Mouse (Mus musculus) forebrain, embryonic 16.5 days (tissue): ENCODE measurements around the gene Dmap1. TPM values are rescaled to one million over a fixed set of nuclear protein-coding genes. Genes with fewer than 3 reads are reported as not detected.

ENCODE experiments used
- ATAC-seq: fragments of 200-750 bp; cut with Nextera tagmentation; 2 replicates; pipeline ENCODE4 v1.8.0; 2017; ENCODE audit warnings: mild to moderate bottlenecking, moderate library complexity
- H3K27ac ChIP-seq: fragments of 300-500 bp; sonication (generic); 2 replicates; pipeline ENCODE4 v1.5.1; 2014; ENCODE audit warnings: low read length, control low read depth
- H3K27me3 ChIP-seq: fragments of 300-500 bp; sonication (generic); replicated peaks from 2 replicates; pipeline ENCODE4 v1.6.1; 2014; ENCODE audit warnings: low read length; ENCODE audit not compliant: control insufficient read depth, insufficient read depth
- H3K36me3 ChIP-seq: fragments of 300-500 bp; sonication (generic); 2 replicates; pipeline ENCODE4 v1.6.1; 2014; ENCODE audit not compliant: control insufficient read depth, insufficient read depth
- H3K4me1 ChIP-seq: fragments of 300-500 bp; sonication (generic); replicated peaks from 2 replicates; pipeline ENCODE4 v1.6.1; 2014; ENCODE audit warnings: low read length; ENCODE audit not compliant: control insufficient read depth, insufficient read depth
- H3K4me2 ChIP-seq: fragments of 300-500 bp; sonication (generic); 2 replicates; pipeline ENCODE4 v1.6.1; 2014; ENCODE audit warnings: mild to moderate bottlenecking, low read length, control low read depth
- H3K4me3 ChIP-seq: fragments of 300-500 bp; sonication (generic); replicated peaks from 2 replicates; pipeline ENCODE4 v1.5.1; 2014; ENCODE audit warnings: mild to moderate bottlenecking, low read length, control low read depth
- H3K9ac ChIP-seq: fragments of 300-500 bp; sonication (generic); replicated peaks from 2 replicates; pipeline ENCODE4 v1.6.1; 2014; ENCODE audit warnings: low read depth, low read length, control low read depth
- H3K9me3 ChIP-seq: fragments of 300-500 bp; sonication (generic); 2 replicates; pipeline ENCODE4 v1.6.1; 2016; ENCODE audit warnings: low read length; ENCODE audit not compliant: control insufficient read depth
- WGBS: fragments of 180-500 bp; shearing (Covaris S2); extraction: QIAGEN DNeasy Blood & Tissue Kit; methylation state at CpG from one replicate; pipeline ENCODE4 v1.1.7; 2014; 5-methylcytosine and 5-hydroxymethylcytosine counted together
- polyA plus RNA-seq: library from polyadenylated mRNA; unstranded; fragments of >200 nt; fragmentation: Nextera tagmentation; extraction: Ambion mirVana; gene quantifications from 2 replicates; pipeline ENCODE4 v1.2.1, GENCODE M21; 2015

The Dmap1 gene
- polyA plus RNA-seq, 1 experiment from 2014 or later = 80.1 TPM

DNA sequence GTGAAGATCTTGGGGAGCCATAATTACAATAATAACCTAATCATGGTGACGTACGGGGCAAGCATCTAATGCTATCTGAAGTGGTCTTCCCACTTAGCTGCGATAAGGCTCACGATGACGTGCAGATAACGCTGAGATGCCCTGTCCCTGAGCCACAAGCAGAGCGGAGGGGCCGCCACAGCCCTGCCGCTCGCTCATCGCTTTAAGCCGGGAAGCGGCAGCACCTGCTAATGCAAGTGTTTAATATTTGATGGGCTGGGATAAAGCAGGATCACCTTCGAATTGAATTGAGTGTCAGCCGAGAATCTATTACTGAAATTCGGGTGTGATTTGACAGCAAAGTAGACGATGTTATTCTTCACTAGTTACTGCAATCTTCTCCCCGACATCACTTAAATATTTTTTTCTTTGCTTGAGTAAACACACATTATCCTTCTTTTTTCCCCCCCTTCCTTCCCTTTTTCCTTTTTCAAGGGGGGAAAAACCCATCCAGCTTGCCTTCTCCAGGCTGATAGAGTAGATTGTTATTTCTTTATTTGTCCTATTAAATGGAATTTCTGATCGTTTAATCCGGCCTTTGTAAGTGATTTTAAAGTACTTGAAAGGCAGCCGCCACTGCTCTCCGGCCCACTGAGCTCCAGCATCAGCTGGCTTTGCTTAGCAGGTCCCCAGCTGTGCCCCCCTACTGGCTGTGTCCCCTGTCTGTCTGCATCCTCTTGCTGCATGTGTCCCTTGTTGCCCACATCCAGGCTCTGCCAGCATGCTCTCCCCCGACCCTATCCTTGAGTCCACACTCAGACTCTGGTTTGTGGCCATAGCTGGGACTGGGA is 34.9 kb downstream of the Dmap1 start:
- Histone ChIP-seq H3K4me3 (no peak overlapping the region), H3K27ac (no peak overlapping the region), H3K4me2 (no peak overlapping the region), H3K9me3 (no peaks in the 10 kb centered on the region), H3K36me3 (no peaks in the 10 kb centered on the region), H3K9ac (0 out of 2 replicates have a peak overlapping the region, but pooled peaks have one; percentile 1), H3K4me1 (peaks cover 52% of the 10 kb centered on the region), H3K27me3 (no peaks in the 10 kb centered on the region)
- WGBS = 18% methylated on average over 23 of the region's 23 CpGs
- no peak for ATAC-seq

DNA sequence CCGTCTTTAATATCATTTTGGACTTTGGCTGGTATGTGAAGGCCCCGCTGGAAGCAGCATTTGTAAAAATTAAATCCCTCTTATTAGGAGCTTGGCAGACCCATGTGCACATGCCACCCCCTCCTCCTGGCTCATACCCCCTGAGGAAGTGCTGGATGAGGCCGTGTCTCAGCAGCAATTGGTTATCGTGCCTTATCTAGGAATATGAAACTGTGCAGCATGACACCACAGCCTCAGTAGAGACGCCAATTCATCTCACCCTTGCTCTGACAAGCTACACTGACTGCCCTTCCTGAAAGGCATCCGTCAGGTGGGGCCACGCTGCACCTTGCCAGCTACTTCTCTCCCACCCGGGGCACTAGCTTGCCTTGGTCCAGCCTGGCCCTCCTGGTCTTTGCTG is 35.6 kb downstream of the Dmap1 start:
- Histone ChIP-seq H3K9ac (0 out of 2 replicates have a peak overlapping the region, but pooled peaks have one; percentile 1), H3K4me3 (no peak overlapping the region), H3K9me3 (no peaks in the 10 kb centered on the region), H3K4me2 (no peak overlapping the region), H3K4me1 (peaks cover 46% of the 10 kb centered on the region), H3K27ac (0 out of 2 replicates have a peak overlapping the region, but pooled peaks have one; percentile 9), H3K27me3 (no peaks in the 10 kb centered on the region), H3K36me3 (no peaks in the 10 kb centered on the region)
- whole genome bisulfite sequencing = 41% methylated on average over 8 of the region's 8 CpGs
- no peak for ATAC-seq

DNA sequence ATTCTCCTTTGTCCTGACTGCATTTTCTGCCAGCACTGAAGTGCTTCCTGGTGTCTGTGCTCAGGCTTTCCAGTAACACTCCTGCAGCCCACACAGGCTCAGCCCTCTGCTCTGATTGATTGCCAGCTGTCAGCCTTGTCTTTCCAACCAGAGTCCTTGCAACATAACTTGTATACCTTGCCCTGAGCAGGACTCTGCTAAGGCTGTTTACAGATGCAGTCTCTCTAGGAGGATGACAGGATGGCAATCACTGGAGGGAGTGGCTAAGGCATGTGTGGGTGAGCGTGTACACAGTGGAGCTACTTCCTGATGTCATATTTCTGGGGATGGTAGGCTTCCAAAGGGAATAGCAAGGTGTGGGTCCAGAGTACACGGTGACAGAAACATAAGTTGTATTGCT is 36.2 kb downstream of the Dmap1 start:
- H3K4me1 ChIP-seq = peaks cover 43% of the 10 kb centered on the region
- no peaks in the 10 kb centered on the region for H3K9me3 ChIP-seq
- H3K27ac ChIP-seq = peak overlapping the region; percentile 63
- WGBS = 44% methylated on average over 2 of the region's 2 CpGs
- peak; percentile 13; the same call in 1 of the 2 replicates for ATAC-seq
- no peak overlapping the region for H3K4me3 ChIP-seq
- H3K36me3 ChIP-seq = no peaks in the 10 kb centered on the region
- H3K4me2 ChIP-seq = no peak overlapping the region
- H3K27me3 ChIP-seq = no peaks in the 10 kb centered on the region
- peak overlapping the region; percentile 15; the same call in 1 of the 2 replicates for H3K9ac ChIP-seq

DNA sequence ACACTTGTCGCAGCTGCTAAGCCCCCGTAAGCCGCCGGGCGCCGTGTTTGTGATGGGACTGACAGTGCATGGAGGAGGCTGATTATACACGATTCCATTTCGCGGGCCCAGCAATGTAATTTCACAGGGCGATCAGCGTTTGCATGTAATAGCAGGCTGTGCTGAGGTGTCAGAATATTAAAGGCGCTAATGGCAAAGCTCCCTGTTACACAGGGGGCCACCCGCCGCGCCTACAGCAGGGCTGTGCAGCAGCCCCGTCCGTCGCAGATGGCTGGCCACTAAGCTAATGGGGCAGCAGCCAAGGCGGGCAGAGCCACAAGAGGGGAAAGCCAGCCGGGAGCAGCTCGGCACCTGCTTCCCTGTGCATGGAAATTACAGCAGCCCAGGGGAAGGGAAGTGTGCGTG is 37.0 kb downstream of the Dmap1 start:
- Histone ChIP-seq H3K27ac (peak overlapping the region; percentile 63), H3K9ac (peak overlapping the region; percentile 38), H3K36me3 (no peaks in the 10 kb centered on the region), H3K27me3 (no peaks in the 10 kb centered on the region), H3K4me1 (peaks cover 43% of the 10 kb centered on the region), H3K4me2 (peak overlapping the region; percentile 41), H3K9me3 (no peaks in the 10 kb centered on the region), H3K4me3 (no peak overlapping the region)
- WGBS = 6% methylated on average over 22 of the region's 22 CpGs
- peak; percentile 89 for ATAC-seq

DNA sequence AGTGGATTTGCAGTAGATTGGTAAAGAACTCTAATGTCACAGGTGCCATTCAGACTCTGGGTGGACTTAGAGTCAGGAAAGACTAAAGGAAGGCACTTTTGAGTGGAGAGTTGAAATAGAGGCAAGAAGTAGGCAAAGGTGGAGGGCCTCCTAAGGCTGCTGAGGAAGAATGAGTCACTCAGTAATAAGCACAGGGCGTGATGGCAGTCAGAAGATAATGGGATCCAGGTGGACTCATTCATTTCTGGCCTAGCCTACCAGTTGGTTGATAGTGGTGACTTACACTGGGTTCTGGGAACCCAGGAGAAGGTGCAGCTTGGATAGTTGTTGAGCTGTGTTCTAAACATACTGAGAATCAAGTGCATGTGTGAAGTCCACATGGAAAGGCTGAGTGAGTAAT is 40.3 kb downstream of the Dmap1 start:
- no peak overlapping the region for H3K4me3 ChIP-seq
- peaks cover 36% of the 10 kb centered on the region for H3K4me1 ChIP-seq
- no peaks in the 10 kb centered on the region for H3K36me3 ChIP-seq
- no peak overlapping the region for H3K27ac ChIP-seq
- no peak overlapping the region for H3K9ac ChIP-seq
- no peak for ATAC-seq
- 100% methylated on average over 1 of the region's 1 CpGs for WGBS
- H3K4me2 ChIP-seq = no peak overlapping the region
- no peaks in the 10 kb centered on the region for H3K27me3 ChIP-seq
- H3K9me3 ChIP-seq = no peaks in the 10 kb centered on the region

DNA sequence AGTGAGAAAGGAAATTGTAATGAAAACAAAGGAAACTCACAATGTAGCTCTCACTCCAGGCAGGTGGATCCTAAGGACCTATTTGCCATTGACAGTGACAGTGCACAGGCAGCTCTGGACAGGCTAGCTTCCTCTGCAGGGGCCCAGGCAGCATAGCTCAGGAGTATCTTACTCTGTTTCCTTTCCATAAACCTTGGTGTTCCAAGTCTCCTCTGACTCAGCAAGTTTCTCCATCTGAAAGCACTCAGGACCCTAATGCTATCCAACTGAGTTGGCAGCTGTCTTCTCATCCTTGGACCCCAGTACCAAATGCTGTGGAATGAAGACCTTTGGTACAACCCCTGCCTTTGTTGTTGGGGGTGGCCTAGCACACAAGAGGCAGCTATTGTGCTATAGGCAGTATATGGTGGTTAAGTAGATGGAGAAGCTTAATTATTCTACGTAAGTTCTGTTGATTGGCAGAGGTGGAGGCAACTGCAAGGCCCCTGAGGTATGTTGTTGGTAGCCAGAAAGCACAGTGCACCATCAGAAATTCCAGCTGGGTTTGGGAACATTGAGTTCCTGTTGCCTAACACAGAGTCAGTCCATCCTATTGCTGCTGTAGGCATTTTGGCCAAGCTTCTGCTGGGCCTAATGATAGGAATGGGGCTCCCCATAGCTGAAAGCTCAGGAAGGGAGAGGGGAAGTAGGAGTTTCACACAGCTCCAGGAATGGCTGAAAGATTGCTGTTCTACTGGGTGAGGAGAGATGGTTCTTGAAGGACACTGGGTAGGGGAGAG is 41.0 kb downstream of the Dmap1 start:
- Histone ChIP-seq H3K9me3 (no peaks in the 10 kb centered on the region), H3K4me1 (peaks cover 34% of the 10 kb centered on the region)
- 77% methylated on average over 1 of the region's 1 CpGs for WGBS

DNA sequence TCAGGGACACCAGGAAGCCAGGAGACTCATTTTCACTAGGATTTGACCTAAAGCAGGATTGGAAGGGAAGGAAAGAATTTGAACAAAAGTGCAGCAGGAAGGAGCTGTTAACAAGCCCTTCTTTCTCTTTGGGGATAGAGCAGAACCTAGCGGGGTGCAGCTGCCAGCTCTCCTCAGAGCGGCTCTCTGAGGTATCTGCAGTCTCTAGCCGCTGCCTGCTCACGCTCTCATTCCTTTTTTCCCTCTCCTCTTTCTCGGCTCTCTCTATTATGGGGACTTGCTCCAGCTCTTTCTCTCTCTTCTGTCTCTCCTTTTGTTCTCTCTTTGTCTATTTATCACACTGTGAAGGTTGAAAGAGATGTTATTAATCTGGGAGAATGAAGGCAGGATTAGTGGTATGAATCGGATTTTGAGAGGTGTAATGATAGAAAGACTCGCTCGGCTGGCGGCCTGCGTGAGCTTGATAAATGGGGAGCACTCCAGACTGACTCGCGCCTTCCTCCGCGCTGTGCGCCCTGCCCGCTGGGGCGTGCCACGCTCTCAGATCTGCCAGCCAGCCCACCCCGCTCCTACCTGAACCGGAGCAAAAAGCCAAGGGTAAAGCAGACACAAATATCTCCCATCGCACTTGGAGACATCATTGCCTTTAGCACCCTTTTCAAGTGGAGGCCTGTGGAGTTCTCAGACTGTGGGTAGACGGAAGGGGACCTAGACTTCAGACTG is 45.0 kb downstream of the Dmap1 start:
- peaks cover 3% of the 10 kb centered on the region; the same call in 1 of the 2 replicates for H3K36me3 ChIP-seq
- peak overlapping the region; percentile 49 for H3K27ac ChIP-seq
- H3K4me3 ChIP-seq = no peak overlapping the region
- peak; percentile 70 for ATAC-seq
- 11% methylated on average over 22 of the region's 22 CpGs for WGBS
- no peaks in the 10 kb centered on the region for H3K27me3 ChIP-seq
- H3K4me1 ChIP-seq = peaks cover 16% of the 10 kb centered on the region
- no peaks in the 10 kb centered on the region for H3K9me3 ChIP-seq
- H3K9ac ChIP-seq = 0 out of 2 replicates have a peak overlapping the region, but pooled peaks have one; percentile 10
- H3K4me2 ChIP-seq = peak overlapping the region; percentile 20; the same call in 1 of the 2 replicates

More for the DNA sequence above, 41.0 kb downstream of the Dmap1 start:
- H3K4me2 ChIP-seq = no peak overlapping the region
- no peak for ATAC-seq
- no peak overlapping the region for H3K4me3 ChIP-seq
- no peaks in the 10 kb centered on the region for H3K27me3 ChIP-seq
- no peaks in the 10 kb centered on the region for H3K36me3 ChIP-seq
- no peak overlapping the region for H3K27ac ChIP-seq
- H3K9ac ChIP-seq = no peak overlapping the region

DNA sequence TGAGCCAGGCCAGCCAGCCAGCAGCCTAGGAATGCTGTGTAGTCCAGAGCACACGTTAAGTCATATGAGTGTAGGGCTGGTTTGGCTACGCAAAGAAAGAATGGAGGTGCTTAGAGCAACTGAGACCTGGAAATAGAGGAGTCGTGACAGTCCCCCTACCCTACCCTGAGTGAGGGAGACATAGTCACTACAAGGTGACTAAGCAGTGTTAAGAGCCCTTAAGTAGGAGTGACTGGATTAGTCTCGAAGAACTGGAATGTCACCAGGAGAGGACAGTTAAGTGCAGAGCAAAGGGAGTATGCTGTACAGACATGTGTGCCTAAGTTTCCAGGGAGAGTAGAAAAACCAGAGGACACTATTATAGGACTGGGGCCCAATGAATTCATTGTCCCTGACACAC is 45.9 kb downstream of the Dmap1 start:
- H3K9ac ChIP-seq = no peak overlapping the region
- H3K9me3 ChIP-seq = no peaks in the 10 kb centered on the region
- peaks cover 3% of the 10 kb centered on the region; the same call in 1 of the 2 replicates for H3K36me3 ChIP-seq
- no peak overlapping the region for H3K27ac ChIP-seq
- no peak for ATAC-seq
- no peaks in the 10 kb centered on the region for H3K27me3 ChIP-seq
- no peak overlapping the region for H3K4me2 ChIP-seq
- H3K4me3 ChIP-seq = no peak overlapping the region
- peaks cover 16% of the 10 kb centered on the region for H3K4me1 ChIP-seq
- 73% methylated on average over 4 of the region's 4 CpGs for WGBS

DNA sequence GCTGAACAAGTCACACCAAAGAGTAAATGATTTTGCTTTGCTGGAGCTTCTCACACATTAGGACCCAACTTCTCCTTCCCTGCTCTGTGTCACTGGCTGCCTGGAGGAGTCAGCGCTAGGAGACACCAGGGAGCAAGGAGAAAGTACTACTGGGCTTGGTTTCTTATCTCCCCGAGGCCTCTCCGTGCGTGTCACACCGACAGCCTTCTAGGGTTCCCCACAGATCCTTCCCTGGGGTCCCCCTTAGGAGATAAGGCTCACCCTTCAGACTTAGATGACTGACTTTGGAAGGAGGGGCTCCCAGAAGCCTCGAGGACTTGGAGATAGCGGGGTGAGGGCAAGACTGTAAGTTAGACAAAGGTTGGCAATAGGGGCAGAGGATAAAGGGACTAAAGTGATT is 47.4 kb downstream of the Dmap1 start:
- Histone ChIP-seq H3K4me2 (no peak overlapping the region), H3K9me3 (no peaks in the 10 kb centered on the region), H3K4me3 (no peak overlapping the region), H3K27me3 (no peaks in the 10 kb centered on the region), H3K9ac (no peak overlapping the region), H3K36me3 (peaks cover 3% of the 10 kb centered on the region; the same call in 1 of the 2 replicates), H3K27ac (no peak overlapping the region), H3K4me1 (peaks cover 16% of the 10 kb centered on the region)
- WGBS = 95% methylated on average over 7 of the region's 7 CpGs
- ATAC-seq = no peak
